Mouse (Mus musculus): ENCODE measurements at regions not wholly inside any gene's neighbourhood (a gene's known extent, or its start where the extent isn't known, plus 50 kb on each side); places are given as distances from the start of the nearest gene placed in this dataset.
"Not testable (repeated sequence)": the region's sequence is repeated elsewhere in the genome, so short reads cannot be mapped to it uniquely, and the experiment has no call there.

- H3K9ac ChIP-seq (ENCODE audit: low read length); ATAC-seq; DNase-seq (ENCODE audit: low spot score); H3K4me1 ChIP-seq (ENCODE audit: control insufficient read depth, insufficient read depth, low read length); H3K27me3 ChIP-seq (replicated peaks; ENCODE audit: control insufficient read depth, insufficient read depth, low read length); H3K27ac ChIP-seq (ENCODE audit: low read depth, low read length); H3K4me2 ChIP-seq (ENCODE audit: low read length); H3K9me3 ChIP-seq (replicated peaks; ENCODE audit: control insufficient read depth, low read length); H3K4me3 ChIP-seq (ENCODE audit: low read depth, low read length); H3K36me3 ChIP-seq (ENCODE audit: control insufficient read depth, insufficient read depth, low read length): not testable (repeated sequence)
- 90% methylated on average over 9 of the region's 11 CpGs for WGBS
Observed at GRCm38 (mm10) chr5:3141841-3142240, 199.4 kb upstream of the Cdk6 start.

DNA sequence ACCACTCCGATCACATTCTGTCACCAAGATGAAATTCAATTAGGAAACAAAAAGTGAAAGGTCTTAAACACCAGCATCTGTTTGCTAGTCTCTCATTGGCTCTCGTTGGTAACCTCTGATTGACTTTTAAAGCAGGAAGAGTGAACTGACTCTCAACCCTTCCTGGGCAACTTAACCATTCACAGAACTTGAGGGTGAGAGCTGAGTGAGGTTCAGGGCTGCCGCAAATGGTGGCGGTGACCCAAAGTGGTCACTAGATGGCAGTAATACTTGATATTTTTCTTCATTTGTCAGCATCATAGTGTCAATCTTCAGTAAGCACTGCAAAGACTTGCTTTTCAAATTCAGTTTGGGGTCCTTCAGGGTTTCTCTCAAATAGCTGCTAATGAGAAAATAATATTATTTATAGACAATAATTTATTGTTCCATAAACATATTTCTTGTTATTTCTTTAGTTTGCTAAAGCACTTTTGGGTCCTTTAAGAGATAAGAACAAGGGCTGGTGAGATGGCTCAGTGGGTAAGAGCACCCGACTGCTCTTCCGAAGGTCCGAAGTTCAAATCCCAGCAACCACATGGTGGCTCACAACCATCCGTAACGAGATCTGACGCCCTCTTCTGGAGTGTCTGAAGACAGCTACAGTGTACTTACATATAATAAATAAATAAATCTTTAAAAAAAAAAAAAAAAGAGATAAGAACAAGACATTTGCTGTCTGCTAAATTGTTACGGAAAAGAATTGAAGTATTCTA, 194.6 kb upstream of the Cdk6 start:
- not testable (repeated sequence) for H3K9me3 ChIP-seq (replicated peaks; ENCODE audit: control insufficient read depth, low read length); H3K27me3 ChIP-seq (replicated peaks; ENCODE audit: control insufficient read depth, insufficient read depth, low read length); H3K9ac ChIP-seq (ENCODE audit: low read length); H3K4me1 ChIP-seq (ENCODE audit: control insufficient read depth, insufficient read depth, low read length); H3K4me3 ChIP-seq (ENCODE audit: low read depth, low read length); H3K27ac ChIP-seq (ENCODE audit: low read depth, low read length); H3K36me3 ChIP-seq (ENCODE audit: control insufficient read depth, insufficient read depth, low read length); H3K4me2 ChIP-seq (ENCODE audit: low read length)
- ATAC-seq: peak; percentile 77
- WGBS: 45% methylated on average over 8 of the region's 11 CpGs
- DNase-seq (ENCODE audit: low spot score): peak; percentile 38

GRCm38 (mm10) chr5:3149886-3150285, 191.4 kb upstream of the Cdk6 start:
- H3K9ac ChIP-seq (ENCODE audit: low read length); H3K4me2 ChIP-seq (ENCODE audit: low read length); H3K9me3 ChIP-seq (replicated peaks; ENCODE audit: control insufficient read depth, low read length); H3K36me3 ChIP-seq (ENCODE audit: control insufficient read depth, insufficient read depth, low read length); H3K4me3 ChIP-seq (ENCODE audit: low read depth, low read length); DNase-seq (ENCODE audit: low spot score); H3K27ac ChIP-seq (ENCODE audit: low read depth, low read length); ATAC-seq; H3K4me1 ChIP-seq (ENCODE audit: control insufficient read depth, insufficient read depth, low read length); H3K27me3 ChIP-seq (replicated peaks; ENCODE audit: control insufficient read depth, insufficient read depth, low read length): not testable (repeated sequence)
- 46% methylated on average over 5 of the region's 5 CpGs for WGBS

DNA sequence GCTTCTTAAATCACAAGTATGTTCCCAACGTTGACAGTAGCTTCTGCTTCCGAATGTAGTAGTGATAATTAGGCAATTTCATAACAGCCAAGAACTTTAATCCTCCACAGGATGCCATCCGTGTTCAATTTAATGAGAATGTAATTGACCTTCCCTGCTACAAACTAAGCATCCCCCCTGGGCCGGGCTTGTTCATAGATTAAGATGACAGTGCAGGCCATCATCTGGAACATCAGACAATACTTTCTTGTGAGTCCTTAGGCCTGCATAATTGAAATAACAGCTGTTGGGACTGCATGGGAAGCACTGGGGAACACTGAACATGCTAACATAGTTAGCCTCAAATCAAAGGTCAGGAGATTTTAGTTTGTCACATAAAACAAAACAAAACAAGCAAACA, 190.5 kb upstream of the Cdk6 start:
- DNase-seq (ENCODE audit: low spot score): peak; percentile 1
- H3K4me1 ChIP-seq (ENCODE audit: control insufficient read depth, insufficient read depth, low read length); H3K9me3 ChIP-seq (replicated peaks; ENCODE audit: control insufficient read depth, low read length); H3K27me3 ChIP-seq (replicated peaks; ENCODE audit: control insufficient read depth, insufficient read depth, low read length); H3K27ac ChIP-seq (ENCODE audit: low read depth, low read length); H3K9ac ChIP-seq (ENCODE audit: low read length); ATAC-seq; H3K4me3 ChIP-seq (ENCODE audit: low read depth, low read length); H3K4me2 ChIP-seq (ENCODE audit: low read length); H3K36me3 ChIP-seq (ENCODE audit: control insufficient read depth, insufficient read depth, low read length): not testable (repeated sequence)
- WGBS: 15% methylated on average over 4 of the region's 4 CpGs

- H3K9ac ChIP-seq (ENCODE audit: low read length); H3K4me1 ChIP-seq (ENCODE audit: control insufficient read depth, insufficient read depth, low read length); H3K27me3 ChIP-seq (replicated peaks; ENCODE audit: control insufficient read depth, insufficient read depth, low read length); H3K36me3 ChIP-seq (ENCODE audit: control insufficient read depth, insufficient read depth, low read length); H3K27ac ChIP-seq (ENCODE audit: low read depth, low read length); H3K9me3 ChIP-seq (replicated peaks; ENCODE audit: control insufficient read depth, low read length): not testable (repeated sequence)
- Histone ChIP-seq H3K4me3 (ENCODE audit: low read depth, low read length) (peak overlapping the region; percentile 24; the same call in 1 of the 2 replicates), H3K4me2 (ENCODE audit: low read length) (peak overlapping the region; percentile 53)
- WGBS: 3% methylated on average over 12 of the region's 12 CpGs
- peak; percentile 37; the same call in 1 of the 2 replicates for ATAC-seq
- peak; percentile 49 for DNase-seq (ENCODE audit: low spot score)
Observed at GRCm38 (mm10) chr5:3151534-3152148, 189.6 kb upstream of the Cdk6 start.

GRCm38 (mm10) chr5:3152149-3152865, 189.0 kb upstream of the Cdk6 start:
- H3K4me1 ChIP-seq (ENCODE audit: control insufficient read depth, insufficient read depth, low read length); H3K9me3 ChIP-seq (replicated peaks; ENCODE audit: control insufficient read depth, low read length); H3K36me3 ChIP-seq (ENCODE audit: control insufficient read depth, insufficient read depth, low read length); H3K27me3 ChIP-seq (replicated peaks; ENCODE audit: control insufficient read depth, insufficient read depth, low read length): not testable (repeated sequence)
- peak overlapping the region; percentile 24 for H3K4me3 ChIP-seq (ENCODE audit: low read depth, low read length)
- H3K9ac ChIP-seq (ENCODE audit: low read length): peak overlapping the region; percentile 32; the same call in 1 of the 2 replicates
- H3K27ac ChIP-seq (ENCODE audit: low read depth, low read length): peak overlapping the region; percentile 39; the same call in 1 of the 2 replicates
- peak overlapping the region; percentile 53 for H3K4me2 ChIP-seq (ENCODE audit: low read length)
- DNase-seq (ENCODE audit: low spot score) (peak; percentile 78), ATAC-seq (peak; percentile 91)
- 20% methylated on average over 26 of the region's 26 CpGs for whole genome bisulfite sequencing

- H3K27me3 ChIP-seq (replicated peaks; ENCODE audit: control insufficient read depth, insufficient read depth, low read length); H3K36me3 ChIP-seq (ENCODE audit: control insufficient read depth, insufficient read depth, low read length); H3K27ac ChIP-seq (ENCODE audit: low read depth, low read length); ATAC-seq; H3K4me1 ChIP-seq (ENCODE audit: control insufficient read depth, insufficient read depth, low read length); H3K9ac ChIP-seq (ENCODE audit: low read length); H3K9me3 ChIP-seq (replicated peaks; ENCODE audit: control insufficient read depth, low read length); H3K4me2 ChIP-seq (ENCODE audit: low read length); H3K4me3 ChIP-seq (ENCODE audit: low read depth, low read length); DNase-seq (ENCODE audit: low spot score): not testable (repeated sequence)
- 91% methylated on average over 2 of the region's 2 CpGs for WGBS
Observed at GRCm38 (mm10) chr5:3165511-3165910, 175.8 kb upstream of the Cdk6 start.

DNA sequence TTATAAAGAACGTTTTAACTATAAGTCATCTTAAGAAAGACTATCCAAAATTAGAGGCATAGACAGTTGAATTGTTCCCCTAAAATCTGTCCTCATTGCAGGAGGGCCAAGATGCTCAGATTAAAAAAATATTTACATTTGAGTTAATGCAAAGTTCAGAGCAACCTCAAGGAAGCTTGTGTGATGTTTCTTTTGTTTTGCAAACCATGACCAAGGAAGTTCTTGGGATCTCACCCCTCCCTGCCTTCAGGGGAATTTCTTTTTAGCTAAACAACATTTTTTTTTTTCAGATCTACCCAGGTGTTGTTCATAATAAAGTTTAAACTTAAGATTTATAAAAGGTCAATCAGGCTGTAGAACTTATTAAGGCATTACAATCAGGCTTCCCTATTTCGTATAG, 174.8 kb upstream of the Cdk6 start:
- H3K27me3 ChIP-seq (replicated peaks; ENCODE audit: control insufficient read depth, insufficient read depth, low read length); H3K4me2 ChIP-seq (ENCODE audit: low read length); H3K27ac ChIP-seq (ENCODE audit: low read depth, low read length); H3K4me1 ChIP-seq (ENCODE audit: control insufficient read depth, insufficient read depth, low read length); ATAC-seq; H3K9ac ChIP-seq (ENCODE audit: low read length); H3K9me3 ChIP-seq (replicated peaks; ENCODE audit: control insufficient read depth, low read length); DNase-seq (ENCODE audit: low spot score); H3K4me3 ChIP-seq (ENCODE audit: low read depth, low read length); H3K36me3 ChIP-seq (ENCODE audit: control insufficient read depth, insufficient read depth, low read length): not testable (repeated sequence)
- 83% methylated on average over 2 of the region's 2 CpGs for WGBS

DNA sequence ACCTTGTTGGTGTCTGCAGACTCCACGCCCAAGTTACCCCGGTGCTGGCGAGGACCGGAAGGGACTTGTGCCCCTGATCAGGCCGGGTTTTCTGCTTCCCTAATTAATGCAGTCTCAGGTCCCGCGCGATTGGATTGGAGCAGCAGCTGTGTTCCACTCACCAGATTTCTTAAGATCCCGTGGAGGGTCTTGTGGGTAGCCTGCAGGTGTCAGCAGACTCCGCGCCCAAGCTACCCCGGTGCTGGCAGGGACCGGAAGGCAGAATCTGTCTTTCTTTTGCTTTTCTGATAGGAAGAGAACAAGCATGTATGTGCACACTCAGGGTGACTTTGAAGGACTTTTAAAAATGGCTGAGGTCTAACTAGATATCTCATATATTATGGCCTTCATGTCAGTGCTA, 147.7 kb upstream of the Cdk6 start:
- H3K36me3 ChIP-seq (ENCODE audit: control insufficient read depth, insufficient read depth, low read length); H3K27me3 ChIP-seq (replicated peaks; ENCODE audit: control insufficient read depth, insufficient read depth, low read length); DNase-seq (ENCODE audit: low spot score); H3K27ac ChIP-seq (ENCODE audit: low read depth, low read length); H3K4me2 ChIP-seq (ENCODE audit: low read length); H3K4me3 ChIP-seq (ENCODE audit: low read depth, low read length); H3K4me1 ChIP-seq (ENCODE audit: control insufficient read depth, insufficient read depth, low read length); H3K9me3 ChIP-seq (replicated peaks; ENCODE audit: control insufficient read depth, low read length); H3K9ac ChIP-seq (ENCODE audit: low read length); ATAC-seq: not testable (repeated sequence)
- 89% methylated on average over 13 of the region's 13 CpGs for WGBS

All from forebrain, embryonic 14.5 days (tissue).